Mouse (Mus musculus) cortical plate, adult 2 months (tissue): ENCODE data around the gene Rhoh.

Experiments used
- CTCF ChIP-seq: fragments of 200-500 bp; IDR thresholded peaks from 2 replicates; pipeline ENCODE4 v1.5.1; 2011; ENCODE audit warnings: mild to moderate bottlenecking, control low read depth, low read length; ENCODE audit not compliant: insufficient read depth; ENCODE audit errors: extremely low read depth
- POLR2A ChIP-seq: fragments of 200-500 bp; IDR thresholded peaks from 2 replicates; pipeline ENCODE4 v1.6.1; 2011; ENCODE audit warnings: mild to moderate bottlenecking, low read length, control low read depth; ENCODE audit not compliant: insufficient read depth; ENCODE audit errors: extremely low read depth

DNA sequence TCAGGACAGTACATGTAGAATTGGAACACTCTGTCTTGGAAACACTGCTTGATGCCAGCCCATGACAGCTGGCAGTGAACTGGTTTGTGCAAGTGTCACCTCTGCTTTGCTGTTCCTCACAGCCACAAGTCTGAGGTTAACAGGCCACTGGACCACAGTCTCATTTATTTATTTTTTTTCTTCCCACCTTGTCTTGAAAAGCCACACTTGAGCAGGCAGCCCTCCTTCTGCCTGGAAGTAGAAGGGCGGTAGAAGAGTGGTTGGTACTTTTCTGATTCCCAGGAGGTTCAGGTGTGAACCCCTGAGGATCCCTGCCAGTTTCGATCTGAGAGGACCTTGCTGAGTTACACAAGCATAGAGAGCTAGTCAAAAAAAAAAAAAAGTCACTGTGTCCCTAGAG, 72.8 kb downstream of the Rhoh start:
- no peak for TF ChIP-seq CTCF
- TF ChIP-seq POLR2A = no peak
